In genomic region chr9:116701511-116702179, GRCm38 (mm10) we compare ENCODE assay signal across 13 mouse cellular contexts.
A peak's percentile ranks its signal among the peaks of the same experiment; 100 is the strongest.
DNase-seq lines count a peak whose midpoint lies in the region; ATAC-seq lines count a peak whose summit lies in the region.
"Had no signal": no experiment of that assay in that cellular context is flagged by ENCODE, and none has a peak within 500 bp of the region (broad histone marks: within the 10 kb centered on the region; RNA-seq: fewer than 3 reads in every experiment).

No protein-coding gene starts in this region.

- DNase-seq in kidney, postnatal 4 days: peak; percentile 47 to 49
- DNase-seq in kidney, adult 9 months: no peak
- DNase-seq in heart, adult 18-20 months: peak; percentile 8 to 19
- DNase-seq in mesoderm, embryonic 11.5 days (ENCODE audit: low read depth, low spot score): peak; percentile 13
- DNase-seq in hindbrain, embryonic 14.5 days (ENCODE audit: low spot score): no peak
- DNase-seq in c-Kit-positive CD71-positive TER-119-positive erythroid progenitor cells, embryonic 14.5 days (ENCODE audit: low spot score): no peak
- DNase-seq: cerebellum, postnatal 10 days; gastrocnemius, postnatal 14 days; right cerebral cortex, postnatal 4 days had no signal

- no peak for ATAC-seq in heart, embryonic 12.5 days (ENCODE audit: insufficient number of reproducible peaks, low FRiP score)
- no peak for ATAC-seq in hindbrain, embryonic 14.5 days (ENCODE audit: low FRiP score)
- ATAC-seq: midbrain, embryonic 16.5 days had no signal

- H3K9me3 ChIP-seq in heart, embryonic 12.5 days (replicated peaks): peaks cover 6% of the 10 kb centered on the region
- no peaks in the 10 kb centered on the region for H3K9me3 ChIP-seq in hindbrain, embryonic 14.5 days (ENCODE audit: control insufficient read depth, low read length)
- H3K9me3 ChIP-seq: embryonic facial prominence, embryonic 12.5 days; hindbrain, embryonic 15.5 days had no signal

- H3K27ac ChIP-seq in heart, embryonic 12.5 days (ENCODE audit: poor library complexity, severe bottlenecking): peak overlapping the region; percentile 40; the same call in 1 of the 2 replicates
- H3K27ac ChIP-seq in hindbrain, embryonic 14.5 days: no peak overlapping the region
- H3K27ac ChIP-seq: embryonic facial prominence, embryonic 12.5 days; hindbrain, embryonic 15.5 days had no signal

- no peaks in the 10 kb centered on the region for H3K27me3 ChIP-seq in heart, embryonic 12.5 days (replicated peaks)
- H3K27me3 ChIP-seq in hindbrain, embryonic 14.5 days (ENCODE audit: control insufficient read depth, insufficient read depth, low read length): no peaks in the 10 kb centered on the region
- H3K27me3 ChIP-seq: embryonic facial prominence, embryonic 12.5 days; hindbrain, embryonic 15.5 days had no signal

- H3K36me3 ChIP-seq in heart, embryonic 12.5 days: peaks cover 5% of the 10 kb centered on the region; the same call in 1 of the 2 replicates
- H3K36me3 ChIP-seq in hindbrain, embryonic 14.5 days (replicated peaks; ENCODE audit: control insufficient read depth, insufficient read depth): no peaks in the 10 kb centered on the region
- H3K36me3 ChIP-seq: embryonic facial prominence, embryonic 12.5 days; hindbrain, embryonic 15.5 days had no signal

- H3K4me2 ChIP-seq in heart, embryonic 12.5 days: peak overlapping the region; percentile 20; the same call in 1 of the 2 replicates
- no peak overlapping the region for H3K4me2 ChIP-seq in hindbrain, embryonic 14.5 days (replicated peaks)
- H3K4me2 ChIP-seq: embryonic facial prominence, embryonic 12.5 days; hindbrain, embryonic 15.5 days had no signal

- H3K9ac ChIP-seq in heart, embryonic 12.5 days: no peak overlapping the region
- no peak overlapping the region for H3K9ac ChIP-seq in hindbrain, embryonic 14.5 days
- H3K9ac ChIP-seq: embryonic facial prominence, embryonic 12.5 days; hindbrain, embryonic 15.5 days had no signal

- H3K4me3 ChIP-seq in heart, embryonic 12.5 days: no peak overlapping the region
- H3K4me3 ChIP-seq in hindbrain, embryonic 14.5 days (replicated peaks; ENCODE audit: low read length): no peak overlapping the region
- H3K4me3 ChIP-seq: embryonic facial prominence, embryonic 12.5 days; hindbrain, embryonic 15.5 days had no signal

- peaks cover 14% of the 10 kb centered on the region for H3K4me1 ChIP-seq in heart, embryonic 12.5 days (replicated peaks)
- H3K4me1 ChIP-seq in hindbrain, embryonic 14.5 days (replicated peaks; ENCODE audit: control insufficient read depth, insufficient read depth, low read length): no peaks in the 10 kb centered on the region
- H3K4me1 ChIP-seq: embryonic facial prominence, embryonic 12.5 days; hindbrain, embryonic 15.5 days had no signal

- 22% methylated on average over 11 of the region's 11 CpGs for WGBS in heart, embryonic 12.5 days
- WGBS in hindbrain, embryonic 14.5 days: 89% methylated on average over 11 of the region's 11 CpGs

Comparison
In these comparisons a context has a peak if more than half of its experiments do, and no peak if none do; other contexts are left out.
1. DNase-seq: peak in kidney, postnatal 4 days (2 of 2), heart, adult 18-20 months (2 of 2) and mesoderm, embryonic 11.5 days (single experiment); none in kidney, adult 9 months (single experiment), hindbrain, embryonic 14.5 days (single experiment) and c-Kit-positive CD71-positive TER-119-positive erythroid progenitor cells, embryonic 14.5 days (single experiment).